Mouse (Mus musculus): Measurements from ENCODE around the gene Slc25a39. TPM values are rescaled to one million over a fixed set of nuclear protein-coding genes. Genes with fewer than 3 reads are reported as not detected.
"Not testable (repeated sequence)": the region's sequence is repeated elsewhere in the genome, so short reads cannot be mapped to it uniquely, and the experiment has no call there.

The Slc25a39 gene
- polyA plus RNA-seq, 1 experiment from 2014 or later = 451 TPM

GRCm38 (mm10) chr11:102367504-102368280, 40.1 kb downstream of the Slc25a39 start:
- Histone ChIP-seq H3K4me2 (peak overlapping the region; percentile 36), H3K9ac (peak overlapping the region; percentile 51), H3K9me3 (replicated peaks) (no peaks in the 10 kb centered on the region), H3K4me3 (replicated peaks) (no peak overlapping the region), H3K27ac (replicated peaks) (peak overlapping the region; percentile 85), H3K27me3 (peaks cover 22% of the 10 kb centered on the region; the same call in 1 of the 2 replicates), H3K36me3 (replicated peaks) (peaks cover 10% of the 10 kb centered on the region), H3K4me1 (replicated peaks) (peaks cover 68% of the 10 kb centered on the region)
- no peak for ATAC-seq (ENCODE audit: insufficient read depth)
- 61% methylated on average over 9 of the region's 9 CpGs for WGBS (ENCODE audit: insufficient replicate concordance)

- H3K4me3 ChIP-seq (replicated peaks) = peak within 1 kb of the TSS; percentile 81
- H3K27ac ChIP-seq (replicated peaks) = peak within 1 kb of the TSS; percentile 99
- 58% methylated on average over 8 of the region's 8 CpGs for whole genome bisulfite sequencing (ENCODE audit: insufficient replicate concordance)
- H3K9ac ChIP-seq = peak within 1 kb of the TSS; percentile 88
- peaks cover 26% of the 10 kb centered on the region for H3K36me3 ChIP-seq (replicated peaks)
- ATAC-seq (ENCODE audit: insufficient read depth); H3K9me3 ChIP-seq (replicated peaks): not testable (repeated sequence)
- peak within 1 kb of the TSS; percentile 77 for H3K4me2 ChIP-seq
- H3K4me1 ChIP-seq (replicated peaks) = peaks cover 69% of the 10 kb centered on the region
- H3K27me3 ChIP-seq = peaks cover 24% of the 10 kb centered on the region
Measured at GRCm38 (mm10) chr11:102366103-102366502, 41.6 kb downstream of the Slc25a39 start, which contains the start of gene Slc4a1. Gene Slc4a1 (minus strand): TSS chr11:102366203.

GRCm38 (mm10) chr11:102365699-102366098, 42.0 kb downstream of the Slc25a39 start:
- H3K27ac ChIP-seq (replicated peaks) = peak overlapping the region; percentile 99
- WGBS (ENCODE audit: insufficient replicate concordance) = 33% methylated on average over 4 of the region's 4 CpGs
- H3K36me3 ChIP-seq (replicated peaks) = peaks cover 30% of the 10 kb centered on the region
- no peaks in the 10 kb centered on the region for H3K9me3 ChIP-seq (replicated peaks)
- H3K9ac ChIP-seq = peak overlapping the region; percentile 87
- H3K4me1 ChIP-seq (replicated peaks) = peaks cover 69% of the 10 kb centered on the region
- H3K27me3 ChIP-seq = peaks cover 24% of the 10 kb centered on the region
- peak; percentile 7 for ATAC-seq (ENCODE audit: insufficient read depth)
- peak overlapping the region; percentile 77 for H3K4me2 ChIP-seq
- H3K4me3 ChIP-seq (replicated peaks) = peak overlapping the region; percentile 81

GRCm38 (mm10) chr11:102364570-102365371, 43.0 kb downstream of the Slc25a39 start:
- peak overlapping the region; percentile 77 for H3K4me2 ChIP-seq
- H3K36me3 ChIP-seq (replicated peaks) = peaks cover 40% of the 10 kb centered on the region
- H3K9ac ChIP-seq = peak overlapping the region; percentile 88
- H3K4me3 ChIP-seq (replicated peaks) = peak overlapping the region; percentile 81
- ATAC-seq (ENCODE audit: insufficient read depth) = peak; percentile 87
- H3K9me3 ChIP-seq (replicated peaks) = no peaks in the 10 kb centered on the region
- H3K27ac ChIP-seq (replicated peaks) = peak overlapping the region; percentile 99
- WGBS (ENCODE audit: insufficient replicate concordance) = 29% methylated on average over 14 of the region's 14 CpGs
- peaks cover 69% of the 10 kb centered on the region for H3K4me1 ChIP-seq (replicated peaks)
- H3K27me3 ChIP-seq = peaks cover 28% of the 10 kb centered on the region

- peak overlapping the region; percentile 79 for H3K4me2 ChIP-seq
- H3K4me3 ChIP-seq (replicated peaks) = peak overlapping the region; percentile 81
- ATAC-seq (ENCODE audit: insufficient read depth) = peak; percentile 77
- peak overlapping the region; percentile 88 for H3K9ac ChIP-seq
- peak overlapping the region; percentile 99 for H3K27ac ChIP-seq (replicated peaks)
- peaks cover 39% of the 10 kb centered on the region for H3K27me3 ChIP-seq
- peaks cover 69% of the 10 kb centered on the region for H3K4me1 ChIP-seq (replicated peaks)
- H3K36me3 ChIP-seq (replicated peaks) = peaks cover 51% of the 10 kb centered on the region
- no peaks in the 10 kb centered on the region for H3K9me3 ChIP-seq (replicated peaks)
- 11% methylated on average over 2 of the region's 2 CpGs for WGBS (ENCODE audit: insufficient replicate concordance)
Measured at GRCm38 (mm10) chr11:102363623-102364022, 44.1 kb downstream of the Slc25a39 start.

GRCm38 (mm10) chr11:102361776-102362495, 45.8 kb downstream of the Slc25a39 start:
- H3K4me1 ChIP-seq (replicated peaks) = peaks cover 70% of the 10 kb centered on the region
- 66% methylated on average over 8 of the region's 8 CpGs for WGBS (ENCODE audit: insufficient replicate concordance)
- peak overlapping the region; percentile 99 for H3K27ac ChIP-seq (replicated peaks)
- peak overlapping the region; percentile 81 for H3K4me3 ChIP-seq (replicated peaks)
- peak overlapping the region; percentile 88 for H3K9ac ChIP-seq
- peak overlapping the region; percentile 79 for H3K4me2 ChIP-seq
- no peak for ATAC-seq (ENCODE audit: insufficient read depth)
- peaks cover 49% of the 10 kb centered on the region for H3K27me3 ChIP-seq
- H3K36me3 ChIP-seq (replicated peaks) = peaks cover 68% of the 10 kb centered on the region
- H3K9me3 ChIP-seq (replicated peaks) = no peaks in the 10 kb centered on the region

GRCm38 (mm10) chr11:102358365-102358764, 49.4 kb downstream of the Slc25a39 start:
- Histone ChIP-seq H3K27ac (replicated peaks) (peak overlapping the region; percentile 99), H3K9ac (peak overlapping the region; percentile 88; the same call in 1 of the 2 replicates), H3K9me3 (replicated peaks) (no peaks in the 10 kb centered on the region), H3K4me1 (replicated peaks) (peaks cover 83% of the 10 kb centered on the region), H3K36me3 (replicated peaks) (peaks cover 100% of the 10 kb centered on the region), H3K27me3 (peaks cover 65% of the 10 kb centered on the region), H3K4me3 (replicated peaks) (peak overlapping the region; percentile 81), H3K4me2 (peak overlapping the region; percentile 79)
- ATAC-seq (ENCODE audit: insufficient read depth) = no peak
- 64% methylated on average over 10 of the region's 10 CpGs for WGBS (ENCODE audit: insufficient replicate concordance)

- H3K4me2 ChIP-seq = peak overlapping the region; percentile 79
- WGBS (ENCODE audit: insufficient replicate concordance) = 68% methylated on average over 31 of the region's 31 CpGs
- peak overlapping the region; percentile 81 for H3K4me3 ChIP-seq (replicated peaks)
- peaks cover 100% of the 10 kb centered on the region for H3K36me3 ChIP-seq (replicated peaks)
- peak overlapping the region; percentile 99 for H3K27ac ChIP-seq (replicated peaks)
- peak overlapping the region; percentile 88 for H3K9ac ChIP-seq
- H3K27me3 ChIP-seq = peaks cover 67% of the 10 kb centered on the region
- H3K4me1 ChIP-seq (replicated peaks) = peaks cover 95% of the 10 kb centered on the region
- H3K9me3 ChIP-seq (replicated peaks) = no peaks in the 10 kb centered on the region
- no peak for ATAC-seq (ENCODE audit: insufficient read depth)
Measured at GRCm38 (mm10) chr11:102356636-102357350, 51.0 kb downstream of the Slc25a39 start.

GRCm38 (mm10) chr11:102356190-102356589, 51.6 kb downstream of the Slc25a39 start:
- peaks cover 100% of the 10 kb centered on the region for H3K36me3 ChIP-seq (replicated peaks)
- H3K4me1 ChIP-seq (replicated peaks) = peaks cover 94% of the 10 kb centered on the region
- H3K9ac ChIP-seq = peak overlapping the region; percentile 26; the same call in 1 of the 2 replicates
- peaks cover 62% of the 10 kb centered on the region for H3K27me3 ChIP-seq
- 76% methylated on average over 12 of the region's 12 CpGs for WGBS (ENCODE audit: insufficient replicate concordance)
- H3K9me3 ChIP-seq (replicated peaks) = no peaks in the 10 kb centered on the region
- peak overlapping the region; percentile 81 for H3K4me3 ChIP-seq (replicated peaks)
- no peak for ATAC-seq (ENCODE audit: insufficient read depth)
- H3K4me2 ChIP-seq = peak overlapping the region; percentile 79
- H3K27ac ChIP-seq (replicated peaks) = peak overlapping the region; percentile 99

GRCm38 (mm10) chr11:102355501-102355900, 52.2 kb downstream of the Slc25a39 start:
- peak; percentile 13; the same call in 1 of the 2 replicates for ATAC-seq (ENCODE audit: insufficient read depth)
- Histone ChIP-seq H3K9me3 (replicated peaks) (no peaks in the 10 kb centered on the region), H3K4me1 (replicated peaks) (peaks cover 94% of the 10 kb centered on the region), H3K27ac (replicated peaks) (peak overlapping the region; percentile 99), H3K4me2 (peak overlapping the region; percentile 79), H3K36me3 (replicated peaks) (peaks cover 100% of the 10 kb centered on the region), H3K9ac (peak overlapping the region; percentile 26; the same call in 1 of the 2 replicates), H3K27me3 (peaks cover 55% of the 10 kb centered on the region), H3K4me3 (replicated peaks) (peak overlapping the region; percentile 81)
- WGBS (ENCODE audit: insufficient replicate concordance) = 58% methylated on average over 3 of the region's 3 CpGs
